Mouse (Mus musculus): ENCODE data around the gene Mettl11b.

DNA sequence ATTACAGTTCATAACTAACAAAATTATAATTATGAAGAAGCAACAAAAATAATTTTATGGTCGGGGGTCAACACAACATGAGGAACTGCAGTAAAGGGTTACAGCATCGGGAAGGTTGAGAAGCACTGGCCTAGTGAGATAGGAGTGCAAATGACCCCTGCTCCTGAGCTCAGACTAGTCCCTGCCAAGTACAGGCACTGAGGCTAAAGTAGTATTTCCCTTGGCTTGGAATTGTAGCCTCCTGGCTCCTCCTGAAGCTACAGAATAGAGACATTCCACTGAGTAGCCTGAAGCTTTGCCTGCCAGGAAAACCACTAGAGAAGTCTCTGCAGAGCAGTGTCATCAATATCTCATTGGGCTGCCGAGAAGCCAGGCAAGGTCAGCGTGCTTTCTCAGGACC lies 53.7 kb downstream of the Mettl11b start:
- no peak for TF ChIP-seq GATA1 (IDR thresholded peaks at IDR 0.05; ENCODE audit: borderline replicate concordance, low read length)
- no peak for TF ChIP-seq FLI1 (IDR thresholded peaks at IDR 0.05; ENCODE audit: low read length)
